Mouse (Mus musculus) kidney, adult 10 weeks (tissue): Measurements from ENCODE around the gene Cmtm2b. TPM values are rescaled to one million over a fixed set of nuclear protein-coding genes. Genes with fewer than 3 reads are reported as not detected.

Experiments used
- polyA plus RNA-seq: library from polyadenylated mRNA; stranded (reverse); fragments of 350-450 nt; fragmentation: Illumina TruSeq; extraction: RNeasy Lipid Tissue Mini Kit (QIAGEN cat#74804); gene quantifications from one replicate; pipeline ENCODE4 v1.2.3, GENCODE M21; 2014; ENCODE audit warnings: low read depth, low replicate concordance

The Cmtm2b gene
- not detected for polyA plus RNA-seq

GRCm38 (mm10) chr8:104321930-104322329, at the start of gene Cmtm2b:
Gene Cmtm2b (plus strand): TSS chr8:104322230.

GRCm38 (mm10) chr8:104293081-104293480, 28.9 kb upstream of the Cmtm2b start, which contains the start of gene Cmtm2a:
Gene Cmtm2a (minus strand): TSS chr8:104293181.

GRCm38 (mm10) chr8:104309441-104310155, 12.4 kb upstream of the Cmtm2b start, which contains the start of the genes Gm45711 and Cmtm1:
Gene Gm45711 (minus strand): TSS chr8:104310081.
Gene Cmtm1 (minus strand): TSS chr8:104310145.

GRCm38 (mm10) chr8:104321267-104321666, 763 bp upstream of the Cmtm2b start, which contains the start of gene Gm11020:
Gene Gm11020 (plus strand): TSS chr8:104321567.

DNA sequence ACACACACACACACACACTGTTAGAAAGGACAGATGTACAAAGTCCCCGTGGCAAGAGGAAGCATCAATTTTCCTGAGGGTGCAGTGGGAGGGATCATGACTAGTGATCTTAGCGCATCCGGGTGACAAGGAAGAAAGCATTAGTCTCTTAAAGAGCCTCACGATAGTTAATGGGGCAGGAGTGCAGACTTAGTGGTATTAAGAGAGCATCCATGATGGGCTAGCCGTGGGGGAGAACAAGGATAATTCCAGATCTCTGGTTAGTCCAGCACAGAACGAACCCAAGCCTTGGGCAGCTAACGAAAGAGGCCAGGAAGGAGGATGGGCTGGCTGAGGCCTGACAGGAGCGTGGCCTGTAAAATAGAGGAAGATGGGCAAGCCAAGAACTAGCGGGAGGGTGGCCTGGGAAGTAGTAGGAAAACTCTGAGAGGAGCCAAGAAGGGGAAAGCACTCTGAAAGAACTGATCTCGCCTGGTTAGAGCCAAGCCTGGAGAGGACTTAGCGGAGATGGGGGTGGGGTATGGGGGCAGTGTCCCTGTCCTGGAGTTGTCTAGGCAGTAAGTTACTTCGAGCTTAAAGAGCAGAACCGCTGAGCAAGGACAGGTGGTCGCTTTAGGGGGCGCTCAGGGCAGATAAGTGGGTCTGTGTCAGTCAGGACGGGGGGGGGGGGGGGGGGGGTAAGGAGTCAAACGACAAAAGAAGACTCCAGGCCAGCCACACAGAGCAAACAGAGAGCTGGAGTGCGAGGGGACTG, 17.4 kb downstream of the Cmtm2b start, which contains the start of gene Cmtm3:
Cmtm3 (plus strand) TSS at position 182 of the 754 bp plus-strand sequence.

Other genes with a start within 250 kb of the Cmtm2b start
- 8.2 TPM for gene Cdh5, start 220.6 kb upstream of the Cmtm2b start, polyA plus RNA-seq
- gene Bean1, start 151.8 kb upstream of the Cmtm2b start, polyA plus RNA-seq = not detected
- gene Tk2, start 73.7 kb upstream of the Cmtm2b start, polyA plus RNA-seq = 10.6 TPM
- 5.4 TPM for gene Cklf, start 71.4 kb upstream of the Cmtm2b start, polyA plus RNA-seq
- gene Cmtm2a, start 29.0 kb upstream of the Cmtm2b start, polyA plus RNA-seq = not detected
- not detected for gene Gm45711, start 12.1 kb upstream of the Cmtm2b start, polyA plus RNA-seq
- gene Cmtm1, start 12.1 kb upstream of the Cmtm2b start, polyA plus RNA-seq = not detected
- not detected for gene Gm11020, start 663 bp upstream of the Cmtm2b start, polyA plus RNA-seq
- 4.6 TPM for gene Cmtm3, start 17.2 kb downstream of the Cmtm2b start, polyA plus RNA-seq
- 64.5 TPM for gene Cmtm4, start 73.6 kb downstream of the Cmtm2b start, polyA plus RNA-seq
- 50.3 TPM for gene Dync1li2, start 120.8 kb downstream of the Cmtm2b start, polyA plus RNA-seq
- 0.81 TPM for gene Terb1, start 187.7 kb downstream of the Cmtm2b start, polyA plus RNA-seq
- 202 TPM for gene Nae1, start 212.4 kb downstream of the Cmtm2b start, polyA plus RNA-seq
- gene Car7, start 212.5 kb downstream of the Cmtm2b start, polyA plus RNA-seq = 0.36 TPM